Mouse (Mus musculus): ENCODE data around the gene Adamts12. TPM values are rescaled to one million over a fixed set of nuclear protein-coding genes. Genes with fewer than 3 reads are reported as not detected.
A peak's percentile ranks its signal among the peaks of the same experiment; 100 is the strongest.

Adamts12 gene
- total RNA-seq, 4 experiments from 2014 or later: 0.61 to 1.4 (median 1.1) TPM

DNA sequence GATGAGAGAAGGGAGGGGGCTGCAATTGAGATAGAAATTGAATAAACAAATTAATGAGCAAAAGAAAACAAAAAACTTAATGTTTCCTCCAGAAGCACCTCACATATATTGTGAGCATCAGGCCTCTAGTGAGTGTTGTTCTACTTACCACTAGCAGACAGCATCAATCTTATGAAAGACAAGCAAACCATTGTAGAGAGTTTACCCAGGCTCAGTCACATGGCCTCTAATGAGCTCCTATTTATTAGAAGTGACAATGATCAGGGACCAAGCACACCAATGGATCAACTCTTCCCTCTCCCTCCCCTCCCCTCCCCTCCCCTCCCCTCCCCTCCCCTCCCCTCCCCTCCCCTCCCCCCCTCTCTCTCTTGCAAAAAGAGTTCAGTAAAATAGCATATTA is 218.6 kb downstream of the Adamts12 start:
- DNase-seq (ENCODE audit: low spot score in 2 of 2): no peak

DNA sequence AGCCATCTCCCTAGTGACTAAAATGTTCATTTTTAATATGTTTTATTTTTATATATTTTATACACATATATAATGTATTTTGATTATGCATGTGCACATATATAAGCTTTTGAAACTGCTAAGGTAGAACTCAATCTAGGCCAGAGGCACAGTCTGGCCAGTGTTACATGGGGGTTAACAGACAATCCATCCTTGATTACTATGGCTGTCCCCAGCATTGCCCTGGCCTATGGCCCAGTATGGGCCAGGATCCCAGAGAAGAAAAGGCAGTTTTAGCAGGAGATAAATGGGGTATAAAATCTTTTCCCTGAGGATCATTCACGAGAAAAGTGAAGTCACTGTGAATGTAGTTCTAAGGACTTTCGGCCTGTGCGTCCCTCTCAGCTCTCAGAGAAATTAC is 223.2 kb downstream of the Adamts12 start:
- DNase-seq (ENCODE audit: low spot score in 2 of 2): no peak

DNA sequence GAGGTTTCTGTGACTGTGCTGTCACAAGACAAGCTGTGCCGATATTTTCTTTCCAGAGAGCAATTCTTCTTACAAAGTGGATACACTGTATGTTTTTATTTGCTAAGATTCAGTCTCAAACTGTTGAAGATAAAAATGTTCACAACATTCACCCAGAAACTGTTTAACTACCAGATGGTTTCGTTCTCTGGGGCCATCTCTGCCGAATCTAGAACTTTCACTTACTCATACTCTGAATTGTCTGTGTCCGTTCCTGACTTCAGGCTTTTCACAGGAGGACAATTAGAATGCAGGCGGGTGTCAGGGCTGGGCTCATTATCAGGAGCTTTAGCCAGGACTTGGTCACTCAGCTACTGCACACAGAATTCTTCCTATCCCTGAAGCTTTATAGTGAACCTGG is 227.7 kb downstream of the Adamts12 start:
- DNase-seq (ENCODE audit: low spot score in 2 of 2): no peak

- DNase-seq (ENCODE audit: low spot score in 2 of 2): no peak
Observed at GRCm38 (mm10) chr15:11295016-11295415, 230.4 kb downstream of the Adamts12 start.

- DNase-seq (ENCODE audit: low spot score in 2 of 2): no peak
Observed at GRCm38 (mm10) chr15:11297960-11298359, 233.4 kb downstream of the Adamts12 start.

GRCm38 (mm10) chr15:11317077-11317476 is 252.5 kb downstream of the Adamts12 start:
- no peak for DNase-seq (ENCODE audit: low spot score in 2 of 2)

DNA sequence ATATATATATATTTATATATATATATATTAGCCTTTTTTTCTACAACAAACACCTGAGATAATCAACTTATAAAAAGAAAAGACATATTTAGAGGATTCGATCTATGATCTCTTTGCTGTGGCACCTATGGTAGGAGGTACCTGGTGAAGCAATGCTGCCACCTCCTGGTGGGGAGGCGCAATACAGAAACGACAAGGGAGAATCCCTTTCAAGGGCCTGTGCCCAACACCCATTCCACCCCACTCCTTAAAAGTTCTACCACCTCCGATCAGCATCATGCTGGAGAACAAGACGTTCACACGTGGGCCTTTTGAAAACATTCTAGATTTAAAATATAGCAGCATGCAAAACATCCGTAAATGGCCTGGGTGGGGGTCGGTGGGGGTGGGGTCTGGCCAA is 255.9 kb downstream of the Adamts12 start:
- DNase-seq (ENCODE audit: low spot score in 2 of 2): peak in 1 of 2 experiments; percentile 9

GRCm38 (mm10) chr15:11339467-11340180 is 275.0 kb downstream of the Adamts12 start:
- no peak for DNase-seq (ENCODE audit: low spot score in 2 of 2)

DNA sequence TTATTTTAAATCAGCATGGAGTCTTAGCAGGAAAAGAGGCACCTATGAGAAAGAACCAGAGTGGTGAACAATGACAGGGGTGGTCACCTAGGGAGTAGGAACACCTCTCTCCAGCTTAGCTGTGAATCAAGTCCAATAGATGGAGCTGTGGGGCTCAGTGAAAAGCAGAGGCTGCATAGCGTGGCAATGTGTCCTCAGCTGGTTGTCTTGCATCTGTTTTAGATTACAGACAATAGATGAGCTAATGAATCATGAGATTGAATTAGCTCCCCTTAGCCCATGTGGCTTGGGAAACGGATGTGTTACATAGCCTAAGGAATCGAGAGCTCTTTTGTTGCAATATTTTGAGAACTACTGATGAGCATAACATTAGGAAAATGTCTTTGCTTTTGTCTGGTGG is 291.3 kb downstream of the Adamts12 start:
- no peak for DNase-seq (ENCODE audit: low spot score in 2 of 2)

DNA sequence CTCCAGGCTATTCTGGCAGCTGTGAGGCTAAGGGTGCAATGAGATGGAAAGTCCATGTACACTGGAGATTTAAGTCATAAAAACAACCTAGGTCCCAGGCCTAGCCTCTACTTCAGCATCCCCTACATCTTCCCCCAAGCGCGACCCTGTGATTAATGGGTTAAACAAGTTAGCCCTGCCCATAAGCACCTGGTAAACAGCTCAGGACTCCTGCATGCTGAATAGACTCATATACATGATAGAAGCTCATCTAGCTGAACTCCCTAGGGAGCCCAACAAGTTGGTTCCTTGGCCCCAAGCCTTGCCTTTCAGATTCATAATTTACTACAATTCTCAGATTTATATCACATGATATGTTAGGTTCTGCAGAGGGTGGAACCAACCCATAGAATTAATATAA is 292.9 kb downstream of the Adamts12 start:
- DNase-seq (ENCODE audit: low spot score in 2 of 2): no peak

- DNase-seq (ENCODE audit: low spot score in 2 of 2): no peak
Observed at GRCm38 (mm10) chr15:11360888-11361287, 296.3 kb downstream of the Adamts12 start.

DNA sequence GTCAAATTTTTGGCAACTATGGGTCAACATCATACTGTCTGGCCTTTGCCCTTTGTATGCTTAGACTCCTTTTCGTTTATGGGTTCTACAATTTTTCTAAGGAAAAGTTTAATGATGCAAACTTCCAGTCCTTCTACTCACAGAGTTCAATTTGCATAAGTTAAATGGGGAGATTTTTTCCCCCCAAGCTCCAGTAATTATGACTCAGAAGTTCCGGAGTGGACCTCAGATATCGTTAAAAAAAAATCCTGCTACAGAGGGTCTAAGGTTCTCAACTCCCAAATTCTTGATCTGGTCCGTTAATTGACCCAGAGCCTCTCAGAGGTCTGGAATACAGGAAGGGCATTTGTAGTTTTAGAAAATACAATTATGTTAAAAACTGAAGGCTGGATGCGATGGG is 297.2 kb downstream of the Adamts12 start:
- DNase-seq (ENCODE audit: low spot score in 2 of 2): no peak

DNA sequence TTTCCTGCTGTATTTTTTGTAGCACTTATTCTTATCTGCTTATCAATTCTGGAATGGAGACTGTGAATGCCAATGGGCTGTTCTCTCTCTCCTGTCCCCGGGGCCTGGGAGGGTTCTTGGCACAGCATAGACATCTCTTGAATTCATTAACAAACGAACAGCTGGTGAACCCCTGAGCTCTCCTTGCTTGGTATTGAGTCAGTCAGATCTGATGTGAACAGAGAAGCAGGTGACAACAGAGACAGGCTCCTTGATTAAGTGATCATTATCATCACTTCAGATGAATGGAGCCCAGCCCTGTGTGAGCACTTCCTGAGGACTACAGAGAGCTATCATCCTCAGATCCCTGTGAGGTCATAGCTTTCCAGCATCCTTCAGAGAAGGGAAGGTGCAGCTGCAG is 299.5 kb downstream of the Adamts12 start:
- no peak for DNase-seq (ENCODE audit: low spot score in 2 of 2)

GRCm38 (mm10) chr15:11364795-11365194 is 300.2 kb downstream of the Adamts12 start:
- no peak for DNase-seq (ENCODE audit: low spot score in 2 of 2)

DNA sequence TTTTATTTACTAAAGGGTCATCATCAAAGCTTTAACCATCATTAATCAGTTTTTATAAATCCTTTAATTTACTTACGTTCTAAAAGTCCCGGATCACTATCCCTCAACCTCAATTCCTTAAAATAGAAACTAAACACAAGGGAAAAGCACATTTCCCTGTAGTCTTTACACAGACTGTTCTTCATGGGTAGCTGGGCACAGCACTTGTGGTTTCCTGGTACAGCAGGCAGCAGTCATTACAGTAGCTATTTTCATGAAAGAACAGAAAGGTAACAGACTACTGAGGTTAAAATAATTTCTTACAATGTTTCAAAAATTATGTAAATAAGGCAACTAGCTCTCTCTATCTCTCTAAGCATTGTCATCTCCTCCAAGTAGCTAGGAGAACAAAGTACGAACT is 305.0 kb downstream of the Adamts12 start:
- DNase-seq (ENCODE audit: low spot score in 2 of 2): no peak

GRCm38 (mm10) chr15:11370477-11371085 is 306.0 kb downstream of the Adamts12 start:
- DNase-seq (ENCODE audit: low spot score in 2 of 2): no peak

DNA sequence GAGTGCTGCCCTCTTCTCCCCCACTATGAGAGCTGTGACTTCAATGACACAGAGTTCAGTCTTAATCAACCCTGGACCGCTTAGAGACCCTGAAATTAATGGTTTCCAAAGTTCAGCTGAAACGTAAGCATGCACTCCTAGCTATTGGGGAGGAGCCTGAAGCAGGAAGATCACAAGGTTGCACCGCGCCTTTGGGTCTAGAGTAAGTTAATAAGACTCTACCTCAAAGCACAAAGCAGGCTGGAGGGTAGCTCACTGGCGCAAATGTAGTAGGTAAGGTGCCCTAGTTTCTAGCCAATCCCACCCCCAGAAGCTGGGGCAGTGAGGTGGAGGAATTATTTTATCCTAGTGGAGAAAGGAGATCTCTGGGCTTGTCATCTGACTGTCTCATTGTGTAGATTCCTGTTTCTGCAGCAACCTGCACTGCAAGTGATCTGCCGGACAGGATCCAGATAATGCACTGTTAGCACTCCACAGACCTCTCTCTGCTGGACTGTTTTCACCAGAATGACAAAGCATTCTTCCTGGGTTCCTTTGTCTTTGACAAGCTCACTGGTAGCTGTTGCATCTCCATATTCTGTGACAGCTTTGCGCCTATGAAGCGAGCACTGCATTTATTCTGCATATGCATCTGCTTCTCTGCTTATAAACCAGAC is 315.0 kb downstream of the Adamts12 start:
- DNase-seq (ENCODE audit: low spot score in 2 of 2): no peak

- no peak for DNase-seq (ENCODE audit: low spot score in 2 of 2)
Observed at GRCm38 (mm10) chr15:11380087-11380530, 315.5 kb downstream of the Adamts12 start.

DNA sequence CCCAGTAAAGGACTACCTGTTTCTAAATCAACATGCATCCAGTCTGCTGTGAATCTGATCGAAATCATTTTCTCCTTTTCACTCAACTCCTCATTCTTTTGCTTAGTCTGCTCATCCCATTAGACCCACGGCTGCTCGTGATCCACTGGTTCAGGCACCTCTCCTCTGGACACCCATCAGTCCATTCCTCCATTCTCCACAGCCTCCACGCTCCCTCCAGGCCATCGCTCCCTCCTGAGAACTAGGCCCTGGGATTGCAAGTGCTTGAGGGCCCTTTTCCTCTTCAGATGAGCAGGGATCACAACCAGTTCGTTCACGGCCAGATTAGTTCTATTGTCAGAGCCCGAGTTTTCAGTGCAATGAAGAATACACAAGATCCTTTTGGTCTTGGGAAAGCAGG is 316.0 kb downstream of the Adamts12 start:
- no peak for DNase-seq (ENCODE audit: low spot score in 2 of 2)

- DNase-seq (ENCODE audit: low spot score in 2 of 2): no peak
Observed at GRCm38 (mm10) chr15:11382585-11382984, 318.0 kb downstream of the Adamts12 start.

GRCm38 (mm10) chr15:11383796-11384195 is 319.2 kb downstream of the Adamts12 start:
- no peak for DNase-seq (ENCODE audit: low spot score in 2 of 2)

DNA sequence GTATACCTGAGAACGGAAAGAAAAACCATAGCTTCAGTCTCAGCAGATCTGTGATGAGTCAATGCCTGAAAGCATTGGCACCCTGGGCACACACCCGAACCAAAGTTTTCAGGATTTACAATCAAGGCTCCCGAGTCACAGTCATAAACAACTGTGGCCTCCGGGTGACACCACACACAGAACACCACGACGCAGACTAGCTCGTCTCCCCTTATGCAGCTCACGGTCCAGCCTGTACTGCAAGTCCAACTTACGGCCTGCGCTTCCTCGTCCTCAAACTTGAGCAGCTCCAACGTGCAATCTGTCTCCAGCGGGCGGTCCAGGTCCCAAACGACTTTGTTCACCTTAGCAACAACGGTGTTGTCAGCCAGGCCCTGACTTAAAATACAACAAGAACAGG is 328.3 kb downstream of the Adamts12 start:
- no peak for DNase-seq (ENCODE audit: low spot score in 2 of 2)

DNA sequence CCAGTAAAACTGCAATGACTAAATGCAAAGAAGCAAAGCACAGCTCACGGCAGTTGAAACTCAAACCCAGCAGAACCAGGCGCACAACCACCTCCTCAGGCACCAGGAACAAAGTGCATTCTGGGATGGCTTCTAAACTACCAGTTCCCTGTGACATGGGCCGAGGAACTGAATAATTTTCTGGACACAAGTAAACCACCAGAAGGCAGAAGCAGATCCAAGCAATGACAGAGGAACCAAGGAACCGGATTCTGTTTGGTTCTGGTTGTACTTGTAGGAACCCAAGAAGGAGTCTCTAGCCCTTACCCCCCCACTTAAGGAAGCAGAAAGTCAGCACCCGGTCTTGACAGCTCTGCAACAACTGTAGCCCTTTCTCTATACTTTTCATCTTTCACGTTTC is 331.8 kb downstream of the Adamts12 start:
- DNase-seq (ENCODE audit: low spot score in 2 of 2): no peak

All from gastrocnemius, adult 8-10 months (tissue).